32 mouse cellular contexts compared by ENCODE assay signal in genomic region chr17:27255804-27256203, GRCm38 (mm10). TPM values are rescaled to one million over a fixed set of nuclear protein-coding genes. Genes with fewer than 3 reads are reported as not detected.
A peak's percentile ranks its signal among the peaks of the same experiment; 100 is the strongest.
DNase-seq lines count a peak whose midpoint lies in the region; ATAC-seq lines count a peak whose summit lies in the region.
"Had no signal": no experiment of that assay in that cellular context is flagged by ENCODE, and none has a peak within 500 bp of the region (broad histone marks: within the 10 kb centered on the region; RNA-seq: fewer than 3 reads in every experiment).

No protein-coding gene starts in this region.

- H3K4me2 ChIP-seq in neural tube, embryonic 12.5 days (replicated peaks) = no peak overlapping the region
- H3K4me2 ChIP-seq: heart, embryonic 15.5 days; hindbrain, embryonic 15.5 days; intestine, embryonic 15.5 days; liver, embryonic 12.5 days; midbrain, embryonic 12.5 days had no signal

- ATAC-seq in neural tube, embryonic 12.5 days (ENCODE audit: low FRiP score, low read depth) = peak; percentile 46
- ATAC-seq: activated CD4-positive, CD25-positive, alpha-beta regulatory T cell, adult 4 months; forebrain, embryonic 16.5 days; intestine, embryonic 15.5 days; liver, embryonic 12.5 days; liver, postnatal 0 days had no signal

- H3K36me3 ChIP-seq in neural tube, embryonic 12.5 days = no peaks in the 10 kb centered on the region
- H3K36me3 ChIP-seq: heart, embryonic 10.5 days; heart, embryonic 15.5 days; hindbrain, embryonic 15.5 days; intestine, embryonic 15.5 days; liver, embryonic 12.5 days; midbrain, embryonic 12.5 days had no signal

- intact Hi-C loops in gastrocnemius, postnatal 14 days (cut with DNase I; ENCODE audit: low total_unique reads) = loop anchor here (5.0 kb wide), 1 partner anchor 266 kb away; the partner anchor contains the start of gene Grm4

- no peak overlapping the region for H3K9ac ChIP-seq in neural tube, embryonic 12.5 days
- H3K9ac ChIP-seq: heart, embryonic 15.5 days; hindbrain, embryonic 15.5 days; intestine, embryonic 15.5 days; liver, embryonic 12.5 days; liver, postnatal 0 days; midbrain, embryonic 12.5 days had no signal

- H3K4me1 ChIP-seq in neural tube, embryonic 12.5 days = peaks cover 10% of the 10 kb centered on the region
- H3K4me1 ChIP-seq: heart, embryonic 15.5 days; intestine, embryonic 15.5 days; liver, embryonic 12.5 days had no signal

- peak; percentile 17 for DNase-seq in gastrocnemius, postnatal 10 days
- no peak for DNase-seq in gastrocnemius, postnatal 14 days
- DNase-seq in right cerebral cortex, postnatal 4 days = peak; percentile 4
- no peak for DNase-seq in right cerebral cortex, postnatal 14 days
- DNase-seq in cerebellum, adult 8-10 months = no peak
- no peak for DNase-seq in spleen, adult 18-20 months
- DNase-seq: adrenal gland, adult 2 months; adrenal gland, postnatal 36 days; cerebellum, adult 18-20 months; gastrocnemius, postnatal 25 days; heart, adult 11 months; kidney, adult 8-10 months; layer of hippocampus, postnatal 36 days; left cerebral cortex, postnatal 4 days; liver, postnatal 0 days; lung, postnatal 36 days; retina, postnatal 1 day; right cerebral cortex, postnatal 25 days; thymus, adult 18-20 months; thymus, postnatal 25 days had no signal

- WGBS in neural tube, embryonic 12.5 days = 22% methylated on average over 7 of the region's 7 CpGs

- H3K9me3 ChIP-seq in neural tube, embryonic 12.5 days = 0 out of 2 replicates have a peak, but pooled peaks cover 2% of the 10 kb centered on the region
- H3K9me3 ChIP-seq: heart, embryonic 10.5 days; heart, embryonic 15.5 days; hindbrain, embryonic 15.5 days; intestine, embryonic 15.5 days; liver, embryonic 12.5 days had no signal

- H3K27ac ChIP-seq in neural tube, embryonic 12.5 days = no peak overlapping the region
- H3K27ac ChIP-seq: heart, embryonic 10.5 days; heart, embryonic 15.5 days; hindbrain, embryonic 15.5 days; intestine, embryonic 15.5 days; kidney, postnatal 0 days; liver, embryonic 12.5 days; midbrain, embryonic 12.5 days; stomach, postnatal 0 days had no signal

- H3K27me3 ChIP-seq in neural tube, embryonic 12.5 days (replicated peaks) = no peaks in the 10 kb centered on the region
- H3K27me3 ChIP-seq: hindbrain, embryonic 15.5 days; intestine, embryonic 15.5 days; midbrain, embryonic 12.5 days had no signal

- no peak overlapping the region for H3K4me3 ChIP-seq in neural tube, embryonic 12.5 days
- H3K4me3 ChIP-seq: erythroblast, embryonic 14.5 days; heart, embryonic 10.5 days; heart, embryonic 15.5 days; hindbrain, embryonic 15.5 days; intestine, embryonic 15.5 days; liver, embryonic 12.5 days; midbrain, embryonic 12.5 days had no signal

RNA-seq across cellular contexts. Expression of gene Lemd2, which starts 51.5 kb away (rescaled TPM):
- 10 to 100 TPM; 23.2 to 30.1 TPM for total RNA-seq in gastrocnemius, postnatal 10 days (2021)
- 10 to 100 TPM; 17.8 to 18.0 TPM for total RNA-seq in gastrocnemius, postnatal 14 days (2021)
- 33.1 and 34.5 TPM in 2 replicates for polyA plus RNA-seq in neural tube, embryonic 12.5 days (2016; fragmentation: Nextera tagmentation; extraction: Ambion mirVana)

Comparison
In these comparisons a context has a peak if more than half of its experiments do, and no peak if none do; other contexts are left out.
1. DNase-seq: peak in gastrocnemius, postnatal 10 days (single experiment) and right cerebral cortex, postnatal 4 days (single experiment); none in gastrocnemius, postnatal 14 days (single experiment), right cerebral cortex, postnatal 14 days (single experiment), cerebellum, adult 8-10 months (single experiment) and spleen, adult 18-20 months (0 of 2).